Mouse (Mus musculus) embryonic facial prominence, embryonic 15.5 days (tissue): ENCODE measurements at regions not wholly inside any gene's neighbourhood (a gene's known extent, or its start where the extent isn't known, plus 50 kb on each side); places are given as distances from the start of the nearest gene placed in this dataset.
A peak's percentile ranks its signal among the peaks of the same experiment; 100 is the strongest.

Experiments used
- ATAC-seq: fragments of 200-750 bp; cut with Nextera tagmentation; 2 replicates; pipeline ENCODE4 v1.8.0; 2017; ENCODE audit warnings: low read depth, moderate TSS enrichment; ENCODE audit not compliant: insufficient number of reproducible peaks, low FRiP score, low TSS enrichment
- H3K27ac ChIP-seq: fragments of 300-500 bp; sonication (generic); replicated peaks from 2 replicates; pipeline ENCODE4 v1.5.1; 2015; ENCODE audit warnings: mild to moderate bottlenecking, inconsistent platforms
- H3K27me3 ChIP-seq: fragments of 300-500 bp; sonication (generic); 2 replicates; pipeline ENCODE4 v1.6.1; 2015; ENCODE audit warnings: inconsistent platforms
- H3K36me3 ChIP-seq: fragments of 300-500 bp; sonication (generic); 2 replicates; pipeline ENCODE4 v1.6.1; 2015; ENCODE audit warnings: mild to moderate bottlenecking, inconsistent platforms
- H3K4me1 ChIP-seq: fragments of 300-500 bp; sonication (generic); 2 replicates; pipeline ENCODE4 v1.6.1; 2015; ENCODE audit warnings: inconsistent platforms
- H3K4me2 ChIP-seq: fragments of 300-500 bp; sonication (generic); replicated peaks from 2 replicates; pipeline ENCODE4 v1.6.1; 2015; ENCODE audit warnings: mild to moderate bottlenecking, inconsistent platforms
- H3K4me3 ChIP-seq: fragments of 300-500 bp; sonication (generic); replicated peaks from 2 replicates; pipeline ENCODE4 v1.5.1; 2015; ENCODE audit warnings: mild to moderate bottlenecking, inconsistent platforms
- H3K9ac ChIP-seq: fragments of 300-500 bp; sonication (generic); 2 replicates; pipeline ENCODE4 v1.6.1; 2015; ENCODE audit warnings: inconsistent platforms
- H3K9me3 ChIP-seq: fragments of 300-500 bp; sonication (generic); replicated peaks from 2 replicates; pipeline ENCODE4 v1.6.1; 2016; ENCODE audit warnings: inconsistent platforms
- WGBS: fragments of 180-500 bp; shearing (Covaris S2); methylation state at CpG from one replicate; pipeline ENCODE4 v1.1.7; 2015; 5-methylcytosine and 5-hydroxymethylcytosine counted together

DNA sequence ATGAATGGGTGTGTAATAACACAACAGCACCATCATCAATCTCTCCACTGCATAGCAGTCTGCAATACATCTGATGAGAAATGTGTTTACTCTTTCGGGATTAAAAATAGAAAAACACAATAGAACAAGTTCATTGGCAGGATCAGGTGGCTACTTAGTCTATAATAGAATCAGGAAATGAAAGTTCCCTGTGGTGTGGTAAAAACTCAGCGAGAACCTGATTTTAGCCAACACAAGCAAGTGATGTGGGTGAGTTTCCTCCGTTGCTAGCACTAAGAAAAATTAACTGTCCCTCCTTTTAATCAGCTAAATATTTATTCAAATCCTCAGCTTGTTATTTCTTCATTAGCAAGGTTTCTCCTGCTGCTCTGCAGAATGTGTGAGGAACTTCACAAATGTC lies 245.9 kb downstream of the Car8 start:
- Histone ChIP-seq H3K9me3 (no peaks in the 10 kb centered on the region), H3K4me2 (no peak overlapping the region), H3K9ac (no peak overlapping the region), H3K27me3 (no peaks in the 10 kb centered on the region), H3K36me3 (no peaks in the 10 kb centered on the region), H3K27ac (no peak overlapping the region), H3K4me1 (no peaks in the 10 kb centered on the region), H3K4me3 (no peak overlapping the region)
- ATAC-seq = no peak
- 74% methylated on average over 3 of the region's 3 CpGs for WGBS

DNA sequence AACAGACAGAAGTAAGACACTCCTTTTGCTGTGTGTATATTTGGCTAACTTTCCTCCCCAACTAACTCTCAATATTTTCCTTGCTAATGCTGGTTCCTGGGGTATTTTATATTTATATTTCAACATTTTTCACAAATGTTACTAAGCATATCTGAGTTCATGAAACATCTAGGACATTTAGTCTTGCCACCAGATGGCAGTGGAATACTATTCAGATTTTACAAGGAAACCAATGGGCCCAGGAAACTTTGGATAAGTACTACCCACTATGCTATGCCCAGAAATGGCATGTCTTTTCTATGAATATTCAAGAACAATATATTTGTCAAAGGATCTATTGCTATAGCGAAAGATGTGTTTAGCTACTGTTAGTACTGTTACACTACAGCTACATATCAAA lies 251.1 kb downstream of the Car8 start:
- no peaks in the 10 kb centered on the region for H3K4me1 ChIP-seq
- ATAC-seq = no peak
- H3K36me3 ChIP-seq = no peaks in the 10 kb centered on the region
- H3K4me3 ChIP-seq = no peak overlapping the region
- no peak overlapping the region for H3K4me2 ChIP-seq
- no peak overlapping the region for H3K27ac ChIP-seq
- no peak overlapping the region for H3K9ac ChIP-seq
- no peaks in the 10 kb centered on the region for H3K27me3 ChIP-seq
- no peaks in the 10 kb centered on the region for H3K9me3 ChIP-seq
- WGBS = 76% methylated on average over 1 of the region's 1 CpGs

DNA sequence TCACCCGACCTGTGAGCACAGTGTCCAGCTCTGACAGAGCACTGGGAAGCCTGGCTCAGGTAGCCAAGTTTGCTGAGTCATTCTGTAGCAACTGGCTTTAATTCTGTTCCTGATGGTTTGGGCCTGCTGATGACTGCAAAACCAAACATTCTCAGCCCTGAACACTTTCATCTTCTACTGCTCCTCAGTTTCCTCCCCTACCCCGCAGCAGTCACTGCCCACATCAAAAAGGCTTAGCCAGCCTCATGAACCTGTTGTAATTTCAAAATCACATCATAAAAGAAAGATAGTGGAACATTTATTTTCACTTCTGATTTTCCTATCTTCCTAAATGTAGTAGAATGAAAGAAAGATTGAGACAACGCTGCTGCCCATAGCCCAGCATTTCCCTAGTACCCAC lies 251.5 kb downstream of the Car8 start:
- ATAC-seq = no peak
- Histone ChIP-seq H3K27ac (no peak overlapping the region), H3K4me2 (no peak overlapping the region)

DNA sequence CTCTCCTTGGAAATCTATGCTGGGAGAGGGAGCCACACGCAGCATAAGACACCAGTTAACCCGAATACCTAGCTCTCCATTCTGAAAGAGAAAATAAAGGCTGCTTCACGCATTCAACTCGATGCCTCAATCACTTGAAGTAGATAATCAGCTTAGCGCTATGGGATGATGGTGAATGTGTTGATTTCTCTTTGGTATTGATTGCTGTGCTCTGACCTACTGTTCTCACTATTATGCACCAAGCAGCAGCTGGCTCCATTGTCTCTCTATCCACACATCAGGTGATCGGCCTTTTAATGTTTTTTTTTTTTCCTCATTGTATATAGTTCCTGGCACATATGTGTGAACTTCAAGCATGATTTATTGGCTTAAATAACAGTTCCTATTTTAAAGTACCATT lies 254.0 kb downstream of the Car8 start:
- 93% methylated on average over 6 of the region's 6 CpGs for WGBS
- H3K4me1 ChIP-seq = no peaks in the 10 kb centered on the region
- H3K4me2 ChIP-seq = no peak overlapping the region
- ATAC-seq = no peak
- H3K27me3 ChIP-seq = no peaks in the 10 kb centered on the region
- no peak overlapping the region for H3K27ac ChIP-seq
- no peaks in the 10 kb centered on the region for H3K9me3 ChIP-seq
- H3K36me3 ChIP-seq = no peaks in the 10 kb centered on the region
- H3K9ac ChIP-seq = no peak overlapping the region
- no peak overlapping the region for H3K4me3 ChIP-seq

More for the DNA sequence above, 251.5 kb downstream of the Car8 start:
- Histone ChIP-seq H3K9ac (no peak overlapping the region), H3K4me1 (no peaks in the 10 kb centered on the region), H3K9me3 (no peaks in the 10 kb centered on the region), H3K4me3 (no peak overlapping the region), H3K27me3 (no peaks in the 10 kb centered on the region), H3K36me3 (no peaks in the 10 kb centered on the region)
- WGBS = 69% methylated on average over 3 of the region's 3 CpGs

- Histone ChIP-seq H3K4me2 (no peak overlapping the region), H3K36me3 (no peaks in the 10 kb centered on the region), H3K9ac (no peak overlapping the region), H3K9me3 (no peaks in the 10 kb centered on the region), H3K4me3 (no peak overlapping the region), H3K27me3 (no peaks in the 10 kb centered on the region), H3K27ac (no peak overlapping the region), H3K4me1 (no peaks in the 10 kb centered on the region)
- WGBS = 85% methylated on average over 12 of the region's 12 CpGs
- no peak for ATAC-seq
These were observed 259.0 kb downstream of the Car8 start for GRCm38 (mm10) chr4:7979772-7980351.

DNA sequence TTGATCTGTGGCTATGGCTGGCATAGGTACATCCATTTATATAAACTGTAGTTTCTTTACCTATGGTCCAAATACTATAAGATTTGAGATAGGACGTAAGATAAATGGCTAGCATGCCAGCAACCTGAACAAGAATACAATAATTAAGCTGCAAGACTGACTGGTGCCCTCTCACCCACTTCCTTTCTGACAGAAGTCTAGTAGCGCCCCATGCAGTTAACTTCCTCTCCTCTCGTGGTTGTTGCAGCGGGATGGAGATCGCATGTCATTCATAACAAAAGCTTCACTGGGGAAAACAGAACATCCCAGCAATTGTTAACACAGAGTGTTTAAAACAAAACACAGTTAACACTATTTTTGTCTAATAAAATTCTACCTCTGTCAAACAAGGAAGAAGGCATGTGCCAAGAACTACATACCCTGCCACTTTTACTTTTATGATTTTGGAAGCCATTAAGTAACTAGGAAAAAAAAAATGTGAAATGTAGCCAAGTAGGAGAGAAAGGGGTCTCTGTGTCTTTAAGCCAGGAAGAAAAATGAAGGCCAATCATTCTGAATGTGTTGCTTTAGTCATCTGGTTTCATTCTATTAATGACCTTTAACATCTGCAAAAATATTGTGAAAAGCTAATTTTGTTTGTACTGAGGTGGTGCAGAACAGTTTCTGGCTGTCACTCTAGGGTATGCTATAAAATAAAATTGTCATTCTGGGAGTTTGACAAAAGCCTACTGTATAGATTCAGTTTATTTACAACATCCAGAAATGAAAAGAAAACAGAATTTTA lies 261.0 kb downstream of the Car8 start:
- Histone ChIP-seq H3K27me3 (no peaks in the 10 kb centered on the region), H3K9me3 (no peaks in the 10 kb centered on the region), H3K4me2 (no peak overlapping the region), H3K9ac (no peak overlapping the region), H3K27ac (no peak overlapping the region), H3K4me3 (no peak overlapping the region), H3K4me1 (no peaks in the 10 kb centered on the region), H3K36me3 (no peaks in the 10 kb centered on the region)
- 53% methylated on average over 5 of the region's 5 CpGs for WGBS
- no peak for ATAC-seq

GRCm38 (mm10) chr4:7970272-7970671 lies 268.6 kb downstream of the Car8 start:
- Histone ChIP-seq H3K4me1 (0 out of 2 replicates have a peak, but pooled peaks cover 3% of the 10 kb centered on the region), H3K36me3 (no peaks in the 10 kb centered on the region), H3K9ac (no peak overlapping the region), H3K27ac (no peak overlapping the region), H3K27me3 (no peaks in the 10 kb centered on the region), H3K9me3 (no peaks in the 10 kb centered on the region), H3K4me3 (no peak overlapping the region), H3K4me2 (peak overlapping the region; percentile 12; the same call in 1 of the 2 replicates)
- no peak for ATAC-seq
- WGBS = 31% methylated on average over 6 of the region's 6 CpGs

DNA sequence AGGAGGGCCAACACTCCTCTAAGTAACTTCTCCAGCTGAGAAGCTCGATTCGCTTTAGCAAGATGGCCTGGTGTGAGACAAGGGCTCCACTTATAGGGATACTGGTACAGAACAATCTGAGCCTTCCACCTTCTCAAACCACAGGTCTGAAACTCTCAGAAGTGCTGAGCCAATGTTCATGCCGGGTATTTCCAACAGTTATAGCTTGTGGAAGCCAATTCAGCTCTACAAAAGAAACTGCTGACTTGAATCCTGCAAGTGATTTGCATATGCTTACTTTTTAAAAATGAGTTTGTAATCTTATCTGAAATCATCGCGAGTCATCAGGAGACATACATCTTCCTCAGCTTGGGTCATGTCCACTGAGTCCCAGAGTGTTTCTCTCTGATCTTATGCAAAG lies 273.2 kb downstream of the Car8 start:
- Histone ChIP-seq H3K27me3 (no peaks in the 10 kb centered on the region), H3K9ac (no peak overlapping the region), H3K27ac (no peak overlapping the region), H3K4me3 (no peak overlapping the region), H3K4me1 (0 out of 2 replicates have a peak, but pooled peaks cover 6% of the 10 kb centered on the region), H3K36me3 (no peaks in the 10 kb centered on the region), H3K4me2 (no peak overlapping the region), H3K9me3 (no peaks in the 10 kb centered on the region)
- ATAC-seq = no peak
- WGBS = 93% methylated on average over 5 of the region's 5 CpGs

DNA sequence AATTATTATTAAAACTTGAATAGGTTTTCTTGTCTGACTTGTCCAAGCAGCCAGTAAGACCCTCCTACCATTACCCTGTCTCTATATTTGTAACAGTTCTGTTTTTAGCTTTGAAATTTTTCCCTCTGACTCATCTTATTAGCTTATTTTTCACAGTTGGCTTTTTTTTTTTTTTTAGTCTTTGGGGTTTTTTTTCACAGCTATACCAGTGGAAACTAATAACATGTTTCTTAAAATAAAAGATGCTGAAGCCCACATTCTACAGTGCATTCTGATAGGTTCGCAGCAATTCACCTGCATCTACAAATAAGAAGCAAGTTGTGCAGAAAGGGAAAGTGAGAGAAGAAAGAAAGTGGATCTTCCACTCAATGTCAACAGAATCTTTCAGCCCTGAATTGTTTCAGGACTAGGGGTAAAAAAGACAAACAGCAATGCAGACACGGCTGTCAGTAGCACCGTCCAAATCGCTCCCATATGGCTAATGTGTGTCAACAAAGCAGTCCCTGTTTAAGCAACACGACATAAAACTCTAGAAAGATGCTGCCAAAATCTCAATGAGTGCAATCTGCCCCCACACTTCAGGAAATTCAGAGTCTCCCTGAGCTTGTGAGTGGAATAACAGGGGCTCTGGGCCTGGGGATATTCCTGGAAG lies 277.2 kb downstream of the Car8 start:
- H3K27me3 ChIP-seq = no peaks in the 10 kb centered on the region
- H3K27ac ChIP-seq = no peak overlapping the region
- H3K4me2 ChIP-seq = no peak overlapping the region
- no peaks in the 10 kb centered on the region for H3K9me3 ChIP-seq
- 0 out of 2 replicates have a peak, but pooled peaks cover 4% of the 10 kb centered on the region for H3K4me1 ChIP-seq
- 34% methylated on average over 5 of the region's 5 CpGs for WGBS
- no peak overlapping the region for H3K9ac ChIP-seq
- ATAC-seq = no peak
- H3K36me3 ChIP-seq = no peaks in the 10 kb centered on the region
- H3K4me3 ChIP-seq = no peak overlapping the region

DNA sequence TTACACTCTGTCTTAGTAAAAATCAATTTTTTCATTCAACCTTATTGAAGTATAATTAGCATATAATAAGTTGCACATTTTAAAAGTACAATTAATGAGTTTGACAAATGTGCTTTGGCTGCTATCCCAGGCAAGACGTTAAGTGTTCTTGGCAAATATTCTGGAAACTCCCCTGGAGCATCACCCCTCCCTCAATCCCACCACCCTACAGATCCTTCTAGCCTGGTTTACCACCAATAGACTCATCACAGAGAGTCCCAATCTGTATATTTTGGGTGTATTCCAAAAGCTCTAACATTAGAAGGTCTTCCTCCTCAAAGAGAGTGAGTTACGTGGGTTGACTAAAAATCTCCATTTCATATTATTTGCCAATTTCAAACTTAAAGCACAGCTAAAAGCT lies 278.5 kb downstream of the Car8 start:
- H3K27me3 ChIP-seq = no peaks in the 10 kb centered on the region
- WGBS = 55% methylated on average over 2 of the region's 2 CpGs
- no peak overlapping the region for H3K9ac ChIP-seq
- H3K4me1 ChIP-seq = 0 out of 2 replicates have a peak, but pooled peaks cover 4% of the 10 kb centered on the region
- ATAC-seq = no peak
- H3K36me3 ChIP-seq = no peaks in the 10 kb centered on the region
- H3K4me2 ChIP-seq = no peak overlapping the region
- H3K27ac ChIP-seq = no peak overlapping the region
- H3K4me3 ChIP-seq = no peak overlapping the region
- H3K9me3 ChIP-seq = no peaks in the 10 kb centered on the region

DNA sequence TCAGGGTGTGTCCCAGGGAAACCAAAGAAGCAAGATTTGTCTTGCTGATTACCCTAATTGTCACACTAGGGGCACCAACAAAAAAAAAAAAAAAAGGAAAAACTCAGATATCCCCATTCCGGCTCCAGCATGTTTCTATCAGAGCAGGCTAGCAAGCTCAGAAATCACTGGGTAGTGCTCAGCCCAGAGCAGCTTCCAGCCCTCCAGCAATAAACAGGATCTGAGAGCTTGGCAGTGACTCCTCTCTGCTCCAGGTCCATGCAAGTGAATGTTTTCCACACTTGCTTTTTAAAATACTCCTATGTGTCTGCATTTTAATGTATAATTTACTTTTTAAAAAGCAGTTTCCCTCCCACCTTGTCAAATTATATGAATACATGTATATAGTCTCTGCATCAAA lies 290.8 kb downstream of the Car8 start:
- no peak overlapping the region for H3K27ac ChIP-seq
- no peaks in the 10 kb centered on the region for H3K9me3 ChIP-seq
- no peaks in the 10 kb centered on the region for H3K4me1 ChIP-seq
- no peaks in the 10 kb centered on the region for H3K36me3 ChIP-seq
- H3K9ac ChIP-seq = no peak overlapping the region
- H3K27me3 ChIP-seq = no peaks in the 10 kb centered on the region
- 54% methylated on average over 1 of the region's 1 CpGs for WGBS
- no peak for ATAC-seq
- no peak overlapping the region for H3K4me2 ChIP-seq
- no peak overlapping the region for H3K4me3 ChIP-seq
